Mouse (Mus musculus): ENCODE measurements around the gene Usp35. TPM values are rescaled to one million over a fixed set of nuclear protein-coding genes. Genes with fewer than 3 reads are reported as not detected.

The Usp35 gene
- total and polyA plus RNA-seq, 2 experiments from 2014 or later, result 0.30 to 5.6 TPM

GRCm38 (mm10) chr7:97324342-97324741 lies 7.5 kb downstream of the Usp35 start:
- Histone ChIP-seq H3K27ac (ENCODE audit: low read depth) (no peak overlapping the region), H3K4me1 (ENCODE audit: control insufficient read depth, insufficient read depth) (no peaks in the 10 kb centered on the region), H3K9ac (replicated peaks; ENCODE audit: low read depth, low read length) (no peak overlapping the region), H3K9me3 (replicated peaks; ENCODE audit: control insufficient read depth, low read length) (no peaks in the 10 kb centered on the region), H3K27me3 (ENCODE audit: control insufficient read depth, insufficient read depth, low read length) (peaks cover 34% of the 10 kb centered on the region), H3K4me3 (ENCODE audit: low read depth, low read length) (no peak overlapping the region), H3K4me2 (ENCODE audit: low read depth, low read length) (no peak overlapping the region), H3K36me3 (replicated peaks; ENCODE audit: control insufficient read depth, insufficient read depth, low read length) (peaks cover 3% of the 10 kb centered on the region; the same call in 1 of the 2 replicates)
- no peak for ATAC-seq (ENCODE audit: insufficient read depth, low read depth)
- 88% methylated on average over 8 of the region's 8 CpGs for WGBS
- no peak for DNase-seq (ENCODE audit: low spot score)
- TF ChIP-seq EP300 (IDR thresholded peaks at IDR 0.05; ENCODE audit: low read depth) (no peak), CTCF (IDR thresholded peaks at IDR 0.05; ENCODE audit: low read depth) (no peak)

GRCm38 (mm10) chr7:97317706-97318105 lies 14.1 kb downstream of the Usp35 start:
- Histone ChIP-seq H3K36me3 (replicated peaks; ENCODE audit: control insufficient read depth, insufficient read depth, low read length) (0 out of 2 replicates have a peak, but pooled peaks cover 2% of the 10 kb centered on the region), H3K4me2 (ENCODE audit: low read depth, low read length) (no peak overlapping the region), H3K27ac (ENCODE audit: low read depth) (no peak overlapping the region), H3K9ac (replicated peaks; ENCODE audit: low read depth, low read length) (no peak overlapping the region), H3K9me3 (replicated peaks; ENCODE audit: control insufficient read depth, low read length) (no peaks in the 10 kb centered on the region), H3K4me1 (ENCODE audit: control insufficient read depth, insufficient read depth) (no peaks in the 10 kb centered on the region), H3K4me3 (ENCODE audit: low read depth, low read length) (no peak overlapping the region), H3K27me3 (ENCODE audit: control insufficient read depth, insufficient read depth, low read length) (no peaks in the 10 kb centered on the region)
- TF ChIP-seq CTCF (IDR thresholded peaks at IDR 0.05; ENCODE audit: low read depth) (no peak), EP300 (IDR thresholded peaks at IDR 0.05; ENCODE audit: low read depth) (no peak)
- ATAC-seq (ENCODE audit: insufficient read depth, low read depth) (no peak), DNase-seq (ENCODE audit: low spot score) (no peak)
- WGBS, result 73% methylated on average over 3 of the region's 3 CpGs

- Histone ChIP-seq H3K36me3 (replicated peaks; ENCODE audit: control insufficient read depth, insufficient read depth, low read length) (peaks cover 8% of the 10 kb centered on the region), H3K4me2 (ENCODE audit: low read depth, low read length) (no peak overlapping the region), H3K9ac (replicated peaks; ENCODE audit: low read depth, low read length) (no peak overlapping the region), H3K27ac (ENCODE audit: low read depth) (no peak overlapping the region), H3K9me3 (replicated peaks; ENCODE audit: control insufficient read depth, low read length) (no peaks in the 10 kb centered on the region), H3K27me3 (ENCODE audit: control insufficient read depth, insufficient read depth, low read length) (no peaks in the 10 kb centered on the region), H3K4me1 (ENCODE audit: control insufficient read depth, insufficient read depth) (no peaks in the 10 kb centered on the region), H3K4me3 (ENCODE audit: low read depth, low read length) (no peak overlapping the region)
- no peak for TF ChIP-seq EP300 (IDR thresholded peaks at IDR 0.05; ENCODE audit: low read depth)
- no peak for TF ChIP-seq CTCF (IDR thresholded peaks at IDR 0.05; ENCODE audit: low read depth)
- ATAC-seq (ENCODE audit: insufficient read depth, low read depth), result no peak
- DNase-seq (ENCODE audit: low spot score), result no peak
- whole genome bisulfite sequencing, result 87% methylated on average over 6 of the region's 6 CpGs
Measured at GRCm38 (mm10) chr7:97315656-97316055, 16.2 kb downstream of the Usp35 start.

- H3K4me3 ChIP-seq (ENCODE audit: low read depth, low read length), result no peak overlapping the region
- no peaks in the 10 kb centered on the region for H3K4me1 ChIP-seq (ENCODE audit: control insufficient read depth, insufficient read depth)
- no peak overlapping the region for H3K27ac ChIP-seq (ENCODE audit: low read depth)
- DNase-seq (ENCODE audit: low spot score), result no peak
- H3K9me3 ChIP-seq (replicated peaks; ENCODE audit: control insufficient read depth, low read length), result no peaks in the 10 kb centered on the region
- TF ChIP-seq EP300 (IDR thresholded peaks at IDR 0.05; ENCODE audit: low read depth), result no peak
- TF ChIP-seq CTCF (IDR thresholded peaks at IDR 0.05; ENCODE audit: low read depth), result no peak
- H3K36me3 ChIP-seq (replicated peaks; ENCODE audit: control insufficient read depth, insufficient read depth, low read length), result peaks cover 18% of the 10 kb centered on the region
- 84% methylated on average over 5 of the region's 5 CpGs for WGBS
- no peak overlapping the region for H3K9ac ChIP-seq (replicated peaks; ENCODE audit: low read depth, low read length)
- no peaks in the 10 kb centered on the region for H3K27me3 ChIP-seq (ENCODE audit: control insufficient read depth, insufficient read depth, low read length)
- ATAC-seq (ENCODE audit: insufficient read depth, low read depth), result no peak
- H3K4me2 ChIP-seq (ENCODE audit: low read depth, low read length), result no peak overlapping the region
Measured at GRCm38 (mm10) chr7:97314646-97315045, 17.2 kb downstream of the Usp35 start.

- Histone ChIP-seq H3K4me2 (ENCODE audit: low read depth, low read length) (no peak overlapping the region), H3K9me3 (replicated peaks; ENCODE audit: control insufficient read depth, low read length) (no peaks in the 10 kb centered on the region), H3K4me1 (ENCODE audit: control insufficient read depth, insufficient read depth) (no peaks in the 10 kb centered on the region), H3K36me3 (replicated peaks; ENCODE audit: control insufficient read depth, insufficient read depth, low read length) (peaks cover 29% of the 10 kb centered on the region), H3K4me3 (ENCODE audit: low read depth, low read length) (no peak overlapping the region), H3K27ac (ENCODE audit: low read depth) (no peak overlapping the region), H3K27me3 (ENCODE audit: control insufficient read depth, insufficient read depth, low read length) (no peaks in the 10 kb centered on the region), H3K9ac (replicated peaks; ENCODE audit: low read depth, low read length) (no peak overlapping the region)
- DNase-seq (ENCODE audit: low spot score) (no peak), ATAC-seq (ENCODE audit: insufficient read depth, low read depth) (no peak)
- WGBS, result 63% methylated on average over 7 of the region's 7 CpGs
- TF ChIP-seq EP300 (IDR thresholded peaks at IDR 0.05; ENCODE audit: low read depth), result no peak
- TF ChIP-seq CTCF (IDR thresholded peaks at IDR 0.05; ENCODE audit: low read depth), result no peak
Measured at GRCm38 (mm10) chr7:97313364-97313995, 18.3 kb downstream of the Usp35 start.

GRCm38 (mm10) chr7:97312856-97313255 lies 19.0 kb downstream of the Usp35 start:
- 86% methylated on average over 6 of the region's 6 CpGs for WGBS
- no peak overlapping the region for H3K4me3 ChIP-seq (ENCODE audit: low read depth, low read length)
- ATAC-seq (ENCODE audit: insufficient read depth, low read depth) (no peak), DNase-seq (ENCODE audit: low spot score) (no peak)
- no peak overlapping the region for H3K4me2 ChIP-seq (ENCODE audit: low read depth, low read length)
- H3K4me1 ChIP-seq (ENCODE audit: control insufficient read depth, insufficient read depth), result no peaks in the 10 kb centered on the region
- no peak overlapping the region for H3K9ac ChIP-seq (replicated peaks; ENCODE audit: low read depth, low read length)
- H3K36me3 ChIP-seq (replicated peaks; ENCODE audit: control insufficient read depth, insufficient read depth, low read length), result peaks cover 34% of the 10 kb centered on the region
- TF ChIP-seq CTCF (IDR thresholded peaks at IDR 0.05; ENCODE audit: low read depth) (no peak), EP300 (IDR thresholded peaks at IDR 0.05; ENCODE audit: low read depth) (no peak)
- H3K9me3 ChIP-seq (replicated peaks; ENCODE audit: control insufficient read depth, low read length), result no peaks in the 10 kb centered on the region
- H3K27me3 ChIP-seq (ENCODE audit: control insufficient read depth, insufficient read depth, low read length), result no peaks in the 10 kb centered on the region
- no peak overlapping the region for H3K27ac ChIP-seq (ENCODE audit: low read depth)

All from heart, postnatal 0 days (tissue).